Mouse (Mus musculus): ENCODE measurements around the gene Nudt17.
A peak's percentile ranks its signal among the peaks of the same experiment; 100 is the strongest.
"Not testable (repeated sequence)": the region's sequence is repeated elsewhere in the genome, so short reads cannot be mapped to it uniquely, and the experiment has no call there.

Gene Nudt17

GRCm38 (mm10) chr3:96701003-96701402 is 7.4 kb downstream of the Nudt17 start:
- no peak for DNase-seq (ENCODE audit: low spot score in 2 of 2)

GRCm38 (mm10) chr3:96700376-96700775 is 8.0 kb downstream of the Nudt17 start:
- no peak for DNase-seq (ENCODE audit: low spot score in 2 of 2)

- DNase-seq (ENCODE audit: low spot score in 2 of 2), result no peak
Measured at GRCm38 (mm10) chr3:96698993-96699690, 9.2 kb downstream of the Nudt17 start.

GRCm38 (mm10) chr3:96696766-96697732 is 11.3 kb downstream of the Nudt17 start:
- peak; percentile 59 to 66 for DNase-seq (ENCODE audit: low spot score in 2 of 2)

GRCm38 (mm10) chr3:96696198-96696765 is 12.1 kb downstream of the Nudt17 start, which contains the start of gene Pias3:
TSS of gene Pias3 (plus strand) at chr3:96696384.
- DNase-seq (ENCODE audit: low spot score in 2 of 2), result peak in 1 of 2 experiments; percentile 53

- no peak for DNase-seq (ENCODE audit: low spot score in 2 of 2)
Measured at GRCm38 (mm10) chr3:96693579-96693978, 14.8 kb downstream of the Nudt17 start.

GRCm38 (mm10) chr3:96692506-96692905 is 15.9 kb downstream of the Nudt17 start:
- DNase-seq (ENCODE audit: low spot score in 2 of 2), result no peak

GRCm38 (mm10) chr3:96690298-96690697 is 18.1 kb downstream of the Nudt17 start:
- no peak for DNase-seq (ENCODE audit: low spot score in 2 of 2)

- DNase-seq (ENCODE audit: low spot score in 2 of 2), result no peak
Measured at GRCm38 (mm10) chr3:96688854-96689253, 19.5 kb downstream of the Nudt17 start.

GRCm38 (mm10) chr3:96686057-96686456 is 22.3 kb downstream of the Nudt17 start:
- DNase-seq (ENCODE audit: low spot score in 2 of 2), result not testable (repeated sequence)

GRCm38 (mm10) chr3:96684822-96685156 is 23.6 kb downstream of the Nudt17 start:
- DNase-seq (ENCODE audit: low spot score in 2 of 2), result no peak

- no peak for DNase-seq (ENCODE audit: low spot score in 2 of 2)
Measured at GRCm38 (mm10) chr3:96684151-96684821, 24.1 kb downstream of the Nudt17 start.

GRCm38 (mm10) chr3:96683496-96683895 is 24.9 kb downstream of the Nudt17 start:
- DNase-seq (ENCODE audit: low spot score in 2 of 2), result no peak

GRCm38 (mm10) chr3:96680269-96680956 is 27.9 kb downstream of the Nudt17 start:
- DNase-seq (ENCODE audit: low spot score in 2 of 2), result no peak

GRCm38 (mm10) chr3:96679159-96679674 is 29.1 kb downstream of the Nudt17 start:
- DNase-seq (ENCODE audit: low spot score in 2 of 2), result no peak

GRCm38 (mm10) chr3:96678456-96678855 is 29.9 kb downstream of the Nudt17 start:
- no peak for DNase-seq (ENCODE audit: low spot score in 2 of 2)

GRCm38 (mm10) chr3:96675690-96676089 is 32.7 kb downstream of the Nudt17 start:
- DNase-seq (ENCODE audit: low spot score in 2 of 2), result no peak

- no peak for DNase-seq (ENCODE audit: low spot score in 2 of 2)
Measured at GRCm38 (mm10) chr3:96675171-96675570, 33.2 kb downstream of the Nudt17 start.

- no peak for DNase-seq (ENCODE audit: low spot score in 2 of 2)
Measured at GRCm38 (mm10) chr3:96674442-96674841, 33.9 kb downstream of the Nudt17 start.

GRCm38 (mm10) chr3:96673514-96673913 is 34.8 kb downstream of the Nudt17 start:
- DNase-seq (ENCODE audit: low spot score in 2 of 2), result no peak

GRCm38 (mm10) chr3:96671519-96671918 is 36.8 kb downstream of the Nudt17 start:
- DNase-seq (ENCODE audit: low spot score in 2 of 2), result no peak
